Mouse (Mus musculus) kidney, embryonic 14.5 days (tissue): Measurements from ENCODE around the gene Olfr1008. TPM values are rescaled to one million over a fixed set of nuclear protein-coding genes. Genes with fewer than 3 reads are reported as not detected.

Experiments
- polyA plus RNA-seq: library from polyadenylated mRNA; unstranded; fragments of >200 nt; fragmentation: Nextera tagmentation; extraction: Ambion mirVana; gene quantifications from 2 replicates; pipeline ENCODE4 v1.2.1, GENCODE M21; 2014

Gene Olfr1008
- polyA plus RNA-seq, 1 experiment from 2014 or later: not detected

Other genes with a start within 250 kb of the Olfr1008 start
- not detected in 2 replicates for gene Olfr995, start 245.8 kb upstream of the Olfr1008 start, polyA plus RNA-seq
- not detected in 2 replicates for gene 4833423E24Rik, start 170.4 kb upstream of the Olfr1008 start, polyA plus RNA-seq
- gene Olfr996, start 110.2 kb upstream of the Olfr1008 start, polyA plus RNA-seq: not detected in 2 replicates
- not detected in 2 replicates for gene Olfr998, start 100.5 kb upstream of the Olfr1008 start, polyA plus RNA-seq
- not detected in 2 replicates for gene Olfr1000, start 77.5 kb upstream of the Olfr1008 start, polyA plus RNA-seq
- gene Olfr1002, start 38.7 kb upstream of the Olfr1008 start, polyA plus RNA-seq: not detected in 2 replicates
- not detected in 2 replicates for gene Olfr154, start 25.0 kb upstream of the Olfr1008 start, polyA plus RNA-seq
- not detected in 2 replicates for gene Olfr1006, start 10.7 kb upstream of the Olfr1008 start, polyA plus RNA-seq
- gene Olfr1009, start 26.0 kb downstream of the Olfr1008 start, polyA plus RNA-seq: not detected in 2 replicates
- not detected in 2 replicates for gene Olfr1012, start 73.3 kb downstream of the Olfr1008 start, polyA plus RNA-seq
- gene Olfr1013, start 77.7 kb downstream of the Olfr1008 start, polyA plus RNA-seq: not detected in 2 replicates
- gene Olfr1014, start 83.3 kb downstream of the Olfr1008 start, polyA plus RNA-seq: not detected in 2 replicates
- gene Olfr1015, start 92.6 kb downstream of the Olfr1008 start, polyA plus RNA-seq: not detected in 2 replicates
- not detected in 2 replicates for gene Olfr1016, start 113.1 kb downstream of the Olfr1008 start, polyA plus RNA-seq
- gene Olfr1018, start 129.0 kb downstream of the Olfr1008 start, polyA plus RNA-seq: not detected in 2 replicates
- not detected in 2 replicates for gene Olfr1019, start 156.1 kb downstream of the Olfr1008 start, polyA plus RNA-seq
- not detected in 2 replicates for gene Olfr1020, start 157.6 kb downstream of the Olfr1008 start, polyA plus RNA-seq
- gene Olfr1022, start 179.2 kb downstream of the Olfr1008 start, polyA plus RNA-seq: not detected in 2 replicates
- not detected in 2 replicates for gene Olfr1023, start 196.2 kb downstream of the Olfr1008 start, polyA plus RNA-seq
- not detected in 2 replicates for gene Olfr1024, start 215.6 kb downstream of the Olfr1008 start, polyA plus RNA-seq
- gene Olfr1025-ps1, start 225.8 kb downstream of the Olfr1008 start, polyA plus RNA-seq: not detected in 2 replicates
- gene Olfr1026, start 232.1 kb downstream of the Olfr1008 start, polyA plus RNA-seq: not detected in 2 replicates